Comparison of ENCODE assay signal across 9 mouse cellular contexts in genomic region chr6:24955946-24956585, GRCm38 (mm10). TPM values are rescaled to one million over a fixed set of nuclear protein-coding genes. Genes with fewer than 3 reads are reported as not detected.
A peak's percentile ranks its signal among the peaks of the same experiment; 100 is the strongest.
DNase-seq lines count a peak whose midpoint lies in the region; ATAC-seq and TF ChIP-seq lines count a peak whose summit lies in the region.
"Had no signal": no experiment of that assay in that cellular context is flagged by ENCODE, and none has a peak within 500 bp of the region (broad histone marks: within the 10 kb centered on the region; RNA-seq: fewer than 3 reads in every experiment).

Gene Tmem229a (minus strand): TSS chr6:24956297.

- TF ChIP-seq POLR2A in thymus, adult 2 months (IDR thresholded peaks at IDR 0.05; ENCODE audit: control insufficient read depth, extremely low read depth, insufficient read depth, low read length, poor library complexity): no peak

- H3K36me3 ChIP-seq in thymus, adult 2 months (ENCODE audit: control insufficient read depth, insufficient read depth, low read length): no peaks in the 10 kb centered on the region
- H3K36me3 ChIP-seq in embryonic facial prominence, embryonic 14.5 days (ENCODE audit: control insufficient read depth, insufficient read depth, low read length): no peaks in the 10 kb centered on the region
- no peaks in the 10 kb centered on the region for H3K36me3 ChIP-seq in heart, embryonic 13.5 days
- no peaks in the 10 kb centered on the region for H3K36me3 ChIP-seq in kidney, postnatal 0 days (ENCODE audit: insufficient read depth, low read length)
- H3K36me3 ChIP-seq in limb, embryonic 15.5 days: no peaks in the 10 kb centered on the region
- no peaks in the 10 kb centered on the region for H3K36me3 ChIP-seq in neural tube, embryonic 15.5 days

- peak within 1 kb of the TSS; percentile 98 for H3K4me2 ChIP-seq in embryonic facial prominence, embryonic 14.5 days (ENCODE audit: low read depth, low read length)
- peak within 1 kb of the TSS; percentile 100 for H3K4me2 ChIP-seq in heart, embryonic 13.5 days
- peak within 1 kb of the TSS; percentile 70 for H3K4me2 ChIP-seq in kidney, postnatal 0 days (ENCODE audit: low read length)
- peak within 1 kb of the TSS; percentile 98 for H3K4me2 ChIP-seq in limb, embryonic 15.5 days
- peak within 1 kb of the TSS; percentile 79 for H3K4me2 ChIP-seq in neural tube, embryonic 15.5 days

- peak; percentile 1 for DNase-seq in thymus, adult 2 months
- no peak for DNase-seq in thymus, postnatal 4 days
- DNase-seq in embryonic facial prominence, embryonic 14.5 days (ENCODE audit: low spot score): peak; percentile 67
- peak; percentile 25 for DNase-seq in kidney, postnatal 0 days (ENCODE audit: low spot score)

- no peaks in the 10 kb centered on the region; the same call in 1 of the 2 replicates for H3K27me3 ChIP-seq in thymus, adult 2 months (ENCODE audit: control insufficient read depth, insufficient read depth, low read length)
- H3K27me3 ChIP-seq in embryonic facial prominence, embryonic 14.5 days (replicated peaks; ENCODE audit: control insufficient read depth, insufficient read depth, low read length): peaks cover 14% of the 10 kb centered on the region
- peaks cover 24% of the 10 kb centered on the region for H3K27me3 ChIP-seq in heart, embryonic 13.5 days (replicated peaks)
- no peaks in the 10 kb centered on the region for H3K27me3 ChIP-seq in kidney, postnatal 0 days (ENCODE audit: insufficient read depth, low read length)
- peaks cover 14% of the 10 kb centered on the region for H3K27me3 ChIP-seq in limb, embryonic 15.5 days
- peaks cover 4% of the 10 kb centered on the region; the same call in 1 of the 2 replicates for H3K27me3 ChIP-seq in neural tube, embryonic 15.5 days (replicated peaks)

- no peaks in the 10 kb centered on the region for H3K4me1 ChIP-seq in thymus, adult 2 months (replicated peaks; ENCODE audit: control insufficient read depth, insufficient read depth, low read length)
- H3K4me1 ChIP-seq in embryonic facial prominence, embryonic 14.5 days (ENCODE audit: control insufficient read depth, insufficient read depth, low read length): no peaks in the 10 kb centered on the region
- peaks cover 11% of the 10 kb centered on the region for H3K4me1 ChIP-seq in heart, embryonic 13.5 days
- 0 out of 2 replicates have a peak, but pooled peaks cover 11% of the 10 kb centered on the region for H3K4me1 ChIP-seq in kidney, postnatal 0 days (replicated peaks; ENCODE audit: insufficient read depth, low read length)
- peaks cover 20% of the 10 kb centered on the region for H3K4me1 ChIP-seq in limb, embryonic 15.5 days
- H3K4me1 ChIP-seq in neural tube, embryonic 15.5 days: peaks cover 6% of the 10 kb centered on the region; the same call in 1 of the 2 replicates

- H3K4me3 ChIP-seq in thymus, adult 2 months (ENCODE audit: control insufficient read depth, insufficient read depth, low read length): no peak within 1 kb of the TSS
- H3K4me3 ChIP-seq in embryonic facial prominence, embryonic 14.5 days (ENCODE audit: low read depth, low read length): peak within 1 kb of the TSS; percentile 62
- peak within 1 kb of the TSS; percentile 69 for H3K4me3 ChIP-seq in heart, embryonic 13.5 days
- peak within 1 kb of the TSS; percentile 59 for H3K4me3 ChIP-seq in kidney, postnatal 0 days (replicated peaks; ENCODE audit: low read depth, low read length)
- peak within 1 kb of the TSS; percentile 56 for H3K4me3 ChIP-seq in limb, embryonic 15.5 days
- H3K4me3 ChIP-seq in neural tube, embryonic 15.5 days (replicated peaks): peak within 1 kb of the TSS; percentile 68
- H3K4me3 ChIP-seq: myocyte had no signal

- TF ChIP-seq CTCF in thymus, adult 2 months (IDR thresholded peaks at IDR 0.05; ENCODE audit: borderline replicate concordance, control insufficient read depth, extremely low read depth, insufficient read depth, low read length, poor library complexity): no peak
- no peak for TF ChIP-seq CTCF in kidney, postnatal 0 days (IDR thresholded peaks at IDR 0.05; ENCODE audit: low read depth)

- H3K27ac ChIP-seq in thymus, adult 2 months (ENCODE audit: control insufficient read depth, insufficient read depth, low read length): no peak within 1 kb of the TSS
- peak within 1 kb of the TSS; percentile 52; the same call in 1 of the 2 replicates for H3K27ac ChIP-seq in embryonic facial prominence, embryonic 14.5 days (replicated peaks; ENCODE audit: low read depth, low read length)
- H3K27ac ChIP-seq in heart, embryonic 13.5 days (replicated peaks): no peak within 1 kb of the TSS
- H3K27ac ChIP-seq in kidney, postnatal 0 days: peak within 1 kb of the TSS; percentile 87
- peak within 1 kb of the TSS; percentile 38 for H3K27ac ChIP-seq in limb, embryonic 15.5 days
- H3K27ac ChIP-seq in neural tube, embryonic 15.5 days (replicated peaks): peak within 1 kb of the TSS; percentile 89

- H3K9me3 ChIP-seq in embryonic facial prominence, embryonic 14.5 days (ENCODE audit: control insufficient read depth, low read length): no peaks in the 10 kb centered on the region
- H3K9me3 ChIP-seq in heart, embryonic 13.5 days: no peaks in the 10 kb centered on the region
- H3K9me3 ChIP-seq in kidney, postnatal 0 days (replicated peaks; ENCODE audit: low read length): no peaks in the 10 kb centered on the region
- no peaks in the 10 kb centered on the region for H3K9me3 ChIP-seq in limb, embryonic 15.5 days
- H3K9me3 ChIP-seq in neural tube, embryonic 15.5 days (replicated peaks): no peaks in the 10 kb centered on the region

- WGBS in thymus, adult 2 months: 5% methylated on average over 45 of the region's 46 CpGs
- WGBS in embryonic facial prominence, embryonic 14.5 days: 4% methylated on average over 8 of the region's 46 CpGs
- 1% methylated on average over 46 of the region's 46 CpGs for WGBS in heart, embryonic 13.5 days
- WGBS in kidney, postnatal 0 days: 1% methylated on average over 43 of the region's 46 CpGs
- whole genome bisulfite sequencing in limb, embryonic 15.5 days: 2% methylated on average over 46 of the region's 46 CpGs
- under 1% methylated on average over 36 of the region's 46 CpGs for WGBS in neural tube, embryonic 15.5 days

- H3K9ac ChIP-seq in embryonic facial prominence, embryonic 14.5 days (ENCODE audit: low read depth, low read length): peak within 1 kb of the TSS; percentile 63
- peak within 1 kb of the TSS; percentile 79 for H3K9ac ChIP-seq in heart, embryonic 13.5 days
- H3K9ac ChIP-seq in kidney, postnatal 0 days (ENCODE audit: low read depth, low read length): peak within 1 kb of the TSS; percentile 57
- peak within 1 kb of the TSS; percentile 35 for H3K9ac ChIP-seq in limb, embryonic 15.5 days
- H3K9ac ChIP-seq in neural tube, embryonic 15.5 days (replicated peaks): peak within 1 kb of the TSS; percentile 89

- peak; percentile 84 for ATAC-seq in embryonic facial prominence, embryonic 14.5 days (ENCODE audit: low read depth)
- peak; percentile 70 for ATAC-seq in heart, embryonic 13.5 days (ENCODE audit: extremely low read depth, insufficient number of reproducible peaks, low FRiP score, low TSS enrichment)
- peak; percentile 83 for ATAC-seq in kidney, postnatal 0 days (replicated peaks; ENCODE audit: low FRiP score, low read depth)
- ATAC-seq in limb, embryonic 15.5 days (ENCODE audit: insufficient number of reproducible peaks, low FRiP score, low TSS enrichment, low read depth): peak; percentile 85
- ATAC-seq in neural tube, embryonic 15.5 days (ENCODE audit: low FRiP score): peak; percentile 90
- ATAC-seq in inflammation-experienced regulatory T-cells, adult 6 months: no peak

RNA-seq across cellular contexts. Expression of gene Tmem229a, which starts in this region (rescaled TPM):
- 0.42 and 0.50 TPM in 2 replicates for polyA plus RNA-seq in thymus, adult 2 months (2012; rRNA removed)
- 1.5 and 1.6 TPM in 2 replicates for polyA plus RNA-seq in embryonic facial prominence, embryonic 14.5 days (2014; fragmentation: Nextera tagmentation; extraction: Ambion mirVana)
- polyA plus RNA-seq in heart, embryonic 13.5 days (2015; fragmentation: Nextera tagmentation; extraction: Ambion mirVana): 0.05 and 0.10 TPM in 2 replicates
- polyA plus RNA-seq in kidney, postnatal 0 days (2015; fragmentation: Nextera tagmentation; extraction: Ambion mirVana): 17.3 and 20.8 TPM in 2 replicates
- polyA plus RNA-seq in limb, embryonic 15.5 days (2015; fragmentation: Nextera tagmentation; extraction: Ambion mirVana): 0.69 and 0.92 TPM in 2 replicates
- 4.4 and 4.7 TPM in 2 replicates for polyA plus RNA-seq in neural tube, embryonic 15.5 days (2015; fragmentation: Nextera tagmentation; extraction: Ambion mirVana)
- polyA plus RNA-seq in inflammation-experienced regulatory T-cells, adult 6 months (2017; shearing (Covaris generic)): under 1 TPM in 1 of 3 experiments, not detected in 2; 0.19 TPM
- polyA plus RNA-seq: myocyte had no signal

Comparison
In these comparisons a context has a peak if more than half of its experiments do, and no peak if none do; other contexts are left out.
1. Peak in DNase-seq in thymus, adult 2 months; RNA of the gene not detected or under 1 TPM.
2. Peak in ATAC-seq, H3K4me3 ChIP-seq, H3K9ac ChIP-seq and H3K4me2 ChIP-seq in heart, embryonic 13.5 days; RNA of the gene not detected or under 1 TPM.
3. Peak in ATAC-seq, H3K4me3 ChIP-seq, H3K27ac ChIP-seq, H3K9ac ChIP-seq and H3K4me2 ChIP-seq in limb, embryonic 15.5 days; RNA of the gene not detected or under 1 TPM.
4. H3K27ac ChIP-seq: peak in embryonic facial prominence, embryonic 14.5 days (single experiment), kidney, postnatal 0 days (single experiment) and neural tube, embryonic 15.5 days (single experiment); none in thymus, adult 2 months (single experiment) and heart, embryonic 13.5 days (single experiment).
5. H3K9ac ChIP-seq: peak in every context shown above with its lines; median percentile 89 in neural tube, embryonic 15.5 days; 79 in heart, embryonic 13.5 days; 63 in embryonic facial prominence, embryonic 14.5 days; 57 in kidney, postnatal 0 days; 35 in limb, embryonic 15.5 days.
6. Peak in every context shown above with its lines, with median percentiles within 50 percentile points of each other: H3K4me2 ChIP-seq.